Mouse (Mus musculus): Measurements from ENCODE around the gene Ska3.

- no peak for TF ChIP-seq CTCF (IDR thresholded peaks at IDR 0.05; ENCODE audit: control insufficient read depth, insufficient read depth, low read length)
- TF ChIP-seq POLR2A (IDR thresholded peaks at IDR 0.05; ENCODE audit: borderline replicate concordance, control insufficient read depth, low read depth, low read length): no peak
Measured at GRCm38 (mm10) chr14:57803731-57804130, 22.3 kb downstream of the Ska3 start.

Measured in bone marrow, adult 2 months (tissue).